Mouse (Mus musculus) lung, adult 2 months (tissue): ENCODE results near the gene Ccr8.

Experiments
- CTCF ChIP-seq: fragments of 200-500 bp; IDR thresholded peaks from 2 replicates; pipeline ENCODE4 v1.5.1; 2011; ENCODE audit warnings: mild to moderate bottlenecking, low read length, control low read depth; ENCODE audit not compliant: insufficient read depth
- POLR2A ChIP-seq: fragments of 200-500 bp; IDR thresholded peaks from 2 replicates; pipeline ENCODE4 v1.6.1; 2011; ENCODE audit warnings: low read depth, mild to moderate bottlenecking, control low read depth, low read length, borderline replicate concordance; ENCODE audit errors: extremely low read depth

- TF ChIP-seq POLR2A = no peak
- no peak for TF ChIP-seq CTCF
Measured at GRCm38 (mm10) chr9:120112472-120112871, 20.6 kb downstream of the Ccr8 start.
